Mouse (Mus musculus): ENCODE data around the gene Wdr62.

Gene Wdr62

GRCm38 (mm10) chr7:30279951-30280669, at the start of gene Wdr62, which contains the start of gene Thap8:
Gene Wdr62, minus strand, starts transcription at chr7:30280419.
Gene Thap8, plus strand, starts transcription at chr7:30280094.
- in situ Hi-C loops (cut with MboI; ENCODE audit: low sequenced_read_pairs), result no loop called here

GRCm38 (mm10) chr7:30328379-30328778, 48.2 kb upstream of the Wdr62 start:
- in situ Hi-C loops (cut with MboI; ENCODE audit: low sequenced_read_pairs), result no loop called here

GRCm38 (mm10) chr7:30327140-30327539, 46.9 kb upstream of the Wdr62 start:
- in situ Hi-C loops (cut with MboI; ENCODE audit: low sequenced_read_pairs), result no loop called here

GRCm38 (mm10) chr7:30326427-30326826, 46.2 kb upstream of the Wdr62 start:
- in situ Hi-C loops (cut with MboI; ENCODE audit: low sequenced_read_pairs), result no loop called here

DNA sequence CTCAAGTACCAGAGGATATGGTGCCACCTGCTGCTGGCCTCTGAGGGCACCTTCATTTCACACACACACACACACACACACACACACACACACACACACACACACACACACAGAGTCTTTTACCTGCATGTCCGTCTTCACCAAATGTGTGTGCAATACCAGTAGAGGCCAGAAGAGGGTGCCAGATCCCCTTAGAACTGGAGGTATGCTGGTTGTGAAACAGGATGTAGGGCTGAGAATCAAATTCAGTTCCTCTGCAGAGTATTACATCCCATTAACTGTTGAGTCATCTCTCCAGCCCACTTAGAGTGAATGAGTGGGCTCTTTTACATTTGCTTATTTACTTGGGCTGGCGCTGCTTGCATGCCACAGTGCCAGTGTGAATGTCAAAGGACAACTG, 45.1 kb upstream of the Wdr62 start:
- in situ Hi-C loops (cut with MboI; ENCODE audit: low sequenced_read_pairs), result no loop called here

- in situ Hi-C loops (cut with MboI; ENCODE audit: low sequenced_read_pairs), result no loop called here
These were observed 44.2 kb upstream of the Wdr62 start for GRCm38 (mm10) chr7:30324300-30324944.

DNA sequence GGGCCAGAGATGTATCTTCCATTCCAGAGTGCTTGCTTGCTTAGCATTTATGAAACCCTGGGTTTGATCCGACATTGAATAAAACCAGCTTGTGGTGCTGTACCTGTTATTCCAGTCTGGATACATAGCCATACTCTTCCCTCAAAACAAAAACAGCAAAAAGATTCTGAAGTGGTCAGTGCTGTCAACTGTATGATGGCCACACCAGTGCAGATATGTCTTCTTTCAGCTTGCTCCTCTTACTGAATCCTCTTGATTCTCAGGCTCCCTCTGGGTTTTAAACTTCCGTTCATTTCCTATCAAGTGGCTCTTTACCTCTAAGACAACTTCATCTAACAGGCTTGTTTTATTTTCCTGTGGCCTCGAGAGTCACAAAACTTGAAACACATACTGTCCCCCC, 43.6 kb upstream of the Wdr62 start, which contains the start of gene Sdhaf1:
Gene Sdhaf1 (minus strand): TSS at position 101 of the 400 bp plus-strand sequence.
- in situ Hi-C loops (cut with MboI; ENCODE audit: low sequenced_read_pairs), result no loop called here

- in situ Hi-C loops (cut with MboI; ENCODE audit: low sequenced_read_pairs), result no loop called here
These were observed 42.6 kb upstream of the Wdr62 start for GRCm38 (mm10) chr7:30322865-30323264.

DNA sequence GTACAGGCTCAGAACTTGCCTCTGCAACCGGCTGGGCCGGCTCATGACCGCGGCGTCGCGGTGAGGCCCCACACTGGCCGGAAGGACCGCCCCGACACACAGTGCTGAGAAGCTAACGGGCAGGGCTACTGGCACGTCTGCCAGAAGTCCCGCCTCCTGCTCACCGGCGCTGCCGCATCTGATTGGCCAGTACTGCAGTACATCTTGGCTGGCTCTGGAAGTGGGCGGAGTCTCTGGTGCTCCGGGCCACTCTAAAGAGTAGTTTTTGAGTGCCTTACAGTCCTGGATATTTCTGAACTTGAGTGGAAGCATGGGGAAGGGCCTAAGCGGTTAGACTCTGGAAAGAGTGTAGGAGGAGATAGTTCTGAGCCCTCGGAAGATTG, 42.1 kb upstream of the Wdr62 start:
- in situ Hi-C loops (cut with MboI; ENCODE audit: low sequenced_read_pairs), result no loop called here

GRCm38 (mm10) chr7:30321539-30322284, 41.5 kb upstream of the Wdr62 start, which contains the start of gene E130208F15Rik:
Gene E130208F15Rik, plus strand, starts transcription at chr7:30321740.
- in situ Hi-C loops (cut with MboI; ENCODE audit: low sequenced_read_pairs), result no loop called here

GRCm38 (mm10) chr7:30320946-30321345, 40.7 kb upstream of the Wdr62 start:
- in situ Hi-C loops (cut with MboI; ENCODE audit: low sequenced_read_pairs), result no loop called here

- in situ Hi-C loops (cut with MboI; ENCODE audit: low sequenced_read_pairs), result no loop called here
These were observed 37.9 kb upstream of the Wdr62 start for GRCm38 (mm10) chr7:30318142-30318541.

- in situ Hi-C loops (cut with MboI; ENCODE audit: low sequenced_read_pairs), result no loop called here
These were observed 35.6 kb upstream of the Wdr62 start for GRCm38 (mm10) chr7:30315559-30316529.

GRCm38 (mm10) chr7:30314721-30315155, 34.5 kb upstream of the Wdr62 start, which contains the start of gene Syne4:
Gene Syne4, plus strand, starts transcription at chr7:30314807.
- in situ Hi-C loops (cut with MboI; ENCODE audit: low sequenced_read_pairs), result no loop called here

- in situ Hi-C loops (cut with MboI; ENCODE audit: low sequenced_read_pairs), result no loop called here
These were observed 33.6 kb upstream of the Wdr62 start for GRCm38 (mm10) chr7:30313666-30314320.

- in situ Hi-C loops (cut with MboI; ENCODE audit: low sequenced_read_pairs), result no loop called here
These were observed 29.9 kb upstream of the Wdr62 start for GRCm38 (mm10) chr7:30310136-30310535.

DNA sequence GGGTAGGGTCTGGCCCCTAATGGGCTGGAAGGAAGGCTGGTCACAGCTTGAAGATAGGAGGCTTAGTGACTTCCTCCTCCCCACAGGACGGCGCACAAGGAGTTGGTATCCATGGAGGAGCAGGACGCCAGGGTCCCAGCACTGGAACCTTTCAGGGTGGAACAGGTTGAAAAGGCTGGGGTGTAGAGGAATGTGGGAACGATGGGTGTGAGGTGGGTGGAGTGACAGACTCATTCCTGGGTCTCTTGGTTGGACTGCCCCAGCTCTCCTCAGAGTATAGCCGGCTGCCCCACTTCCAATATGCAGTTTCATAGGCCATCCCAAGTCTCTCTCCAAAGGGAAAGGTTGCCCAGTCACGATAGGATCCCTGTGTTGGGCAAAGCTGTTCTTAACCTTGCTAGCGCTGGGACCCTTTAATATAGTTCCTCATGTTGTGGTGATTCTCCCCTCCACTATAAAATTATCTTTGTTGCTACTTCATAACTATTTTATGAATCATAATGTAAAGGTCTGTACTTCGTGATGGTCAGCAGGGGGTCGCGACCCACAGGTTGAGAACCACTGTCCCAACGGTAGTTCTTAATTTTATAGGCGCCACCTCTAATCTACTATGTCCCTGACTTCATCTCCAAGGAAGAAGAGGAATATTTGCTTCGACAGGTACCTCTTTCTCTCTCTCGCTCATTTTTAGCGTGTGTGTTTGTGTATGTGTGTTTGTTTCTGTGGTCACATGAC, 29.3 kb upstream of the Wdr62 start:
- in situ Hi-C loops (cut with MboI; ENCODE audit: low sequenced_read_pairs), result no loop called here

GRCm38 (mm10) chr7:30308076-30309005, 28.1 kb upstream of the Wdr62 start, which contains the start of gene Alkbh6:
Gene Alkbh6, plus strand, starts transcription at chr7:30308717.
- in situ Hi-C loops (cut with MboI; ENCODE audit: low sequenced_read_pairs), result no loop called here

Measured in CH12F3 (cell line).